Mouse (Mus musculus): ENCODE measurements around the gene Atxn7l3b. TPM values are rescaled to one million over a fixed set of nuclear protein-coding genes. Genes with fewer than 3 reads are reported as not detected.

Atxn7l3b gene
- polyA plus RNA-seq, 1 experiment from 2014 or later, result 109 TPM

- Histone ChIP-seq H3K4me3 (ENCODE audit: low read depth, low read length) (peak overlapping the region; percentile 80), H3K27me3 (replicated peaks; ENCODE audit: control insufficient read depth, insufficient read depth, low read length) (no peaks in the 10 kb centered on the region), H3K9me3 (ENCODE audit: control insufficient read depth, low read length) (no peaks in the 10 kb centered on the region), H3K36me3 (ENCODE audit: control insufficient read depth, insufficient read depth, low read length) (peaks cover 21% of the 10 kb centered on the region), H3K4me1 (replicated peaks; ENCODE audit: control insufficient read depth, insufficient read depth, low read length) (peaks cover 18% of the 10 kb centered on the region), H3K9ac (ENCODE audit: low read depth, low read length) (peak overlapping the region; percentile 92), H3K4me2 (peak overlapping the region; percentile 83), H3K27ac (ENCODE audit: low read depth, low read length) (peak overlapping the region; percentile 91)
- WGBS, result 48% methylated on average over 9 of the region's 9 CpGs
- ATAC-seq (replicated peaks; ENCODE audit: low FRiP score) (0 out of 2 replicates have a peak, but pooled peaks have one; percentile 2), DNase-seq (ENCODE audit: low spot score) (no peak)
Observed at GRCm38 (mm10) chr10:112929222-112929615, 418 bp upstream of the Atxn7l3b start.

DNA sequence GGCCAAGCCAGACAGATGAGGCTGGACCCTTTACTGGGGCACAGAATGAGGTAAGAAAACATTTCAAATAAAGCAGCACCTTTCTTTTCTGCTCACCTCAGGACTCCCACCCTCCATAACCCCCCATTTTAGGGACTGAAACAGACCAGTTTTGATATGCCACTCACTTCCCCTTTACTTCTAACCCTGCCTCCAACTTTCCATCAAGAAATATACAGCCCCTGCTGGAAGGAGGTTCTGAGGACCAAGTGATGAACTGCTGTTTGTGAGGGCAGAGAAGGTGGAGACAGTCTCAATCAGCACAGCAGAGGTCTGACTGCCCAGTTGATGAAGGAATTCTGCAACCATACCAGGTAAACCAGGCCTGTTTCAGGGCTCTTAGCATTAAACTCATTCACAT is 1.8 kb downstream of the Atxn7l3b start:
- no peak overlapping the region for H3K9ac ChIP-seq (ENCODE audit: low read depth, low read length)
- H3K36me3 ChIP-seq (ENCODE audit: control insufficient read depth, insufficient read depth, low read length), result peaks cover 21% of the 10 kb centered on the region
- H3K27ac ChIP-seq (ENCODE audit: low read depth, low read length), result no peak overlapping the region
- peak overlapping the region; percentile 10; the same call in 1 of the 2 replicates for H3K4me3 ChIP-seq (ENCODE audit: low read depth, low read length)
- peak overlapping the region; percentile 83 for H3K4me2 ChIP-seq
- no peaks in the 10 kb centered on the region for H3K9me3 ChIP-seq (ENCODE audit: control insufficient read depth, low read length)
- no peaks in the 10 kb centered on the region for H3K27me3 ChIP-seq (replicated peaks; ENCODE audit: control insufficient read depth, insufficient read depth, low read length)
- ATAC-seq (replicated peaks; ENCODE audit: low FRiP score) (no peak), DNase-seq (ENCODE audit: low spot score) (no peak)
- peaks cover 18% of the 10 kb centered on the region for H3K4me1 ChIP-seq (replicated peaks; ENCODE audit: control insufficient read depth, insufficient read depth, low read length)

GRCm38 (mm10) chr10:112926271-112926670 is 2.5 kb downstream of the Atxn7l3b start:
- no peak overlapping the region for H3K27ac ChIP-seq (ENCODE audit: low read depth, low read length)
- H3K9ac ChIP-seq (ENCODE audit: low read depth, low read length), result no peak overlapping the region
- H3K4me1 ChIP-seq (replicated peaks; ENCODE audit: control insufficient read depth, insufficient read depth, low read length), result peaks cover 18% of the 10 kb centered on the region
- no peaks in the 10 kb centered on the region for H3K9me3 ChIP-seq (ENCODE audit: control insufficient read depth, low read length)
- WGBS, result 91% methylated on average over 2 of the region's 2 CpGs
- peak overlapping the region; percentile 27; the same call in 1 of the 2 replicates for H3K4me2 ChIP-seq
- no peaks in the 10 kb centered on the region for H3K27me3 ChIP-seq (replicated peaks; ENCODE audit: control insufficient read depth, insufficient read depth, low read length)
- ATAC-seq (replicated peaks; ENCODE audit: low FRiP score) (no peak), DNase-seq (ENCODE audit: low spot score) (no peak)
- H3K36me3 ChIP-seq (ENCODE audit: control insufficient read depth, insufficient read depth, low read length), result peaks cover 21% of the 10 kb centered on the region
- no peak overlapping the region for H3K4me3 ChIP-seq (ENCODE audit: low read depth, low read length)

DNA sequence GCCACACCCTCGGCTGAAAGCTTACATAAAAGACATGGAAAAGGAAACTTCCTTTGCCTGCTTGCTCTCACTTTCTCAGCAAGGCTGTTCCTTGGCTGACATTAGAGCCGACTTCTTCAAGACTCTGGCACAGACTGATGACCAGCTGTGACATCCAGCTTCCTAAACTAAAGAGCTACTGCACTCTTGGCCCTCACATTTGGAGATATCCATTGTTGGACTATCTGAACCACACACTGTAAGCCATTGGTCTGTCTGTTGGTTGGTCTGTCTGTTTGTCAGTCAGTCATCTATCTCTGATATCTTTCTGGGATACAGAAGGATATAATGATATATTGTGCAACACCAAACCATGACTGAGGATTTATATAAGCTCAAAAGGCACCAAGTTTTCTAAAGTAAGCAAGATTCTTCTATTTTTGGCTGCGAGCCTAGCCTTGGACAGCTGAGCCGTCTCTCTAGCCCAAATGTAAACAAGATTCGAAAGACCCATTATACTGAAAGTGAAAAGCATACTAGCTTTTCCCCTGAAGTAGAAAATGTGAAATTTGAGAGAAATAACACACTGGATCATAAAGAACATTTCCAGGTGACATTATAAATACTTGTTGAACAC is 12.1 kb downstream of the Atxn7l3b start:
- Histone ChIP-seq H3K9me3 (ENCODE audit: control insufficient read depth, low read length) (no peaks in the 10 kb centered on the region), H3K9ac (ENCODE audit: low read depth, low read length) (no peak overlapping the region), H3K4me1 (replicated peaks; ENCODE audit: control insufficient read depth, insufficient read depth, low read length) (no peaks in the 10 kb centered on the region), H3K36me3 (ENCODE audit: control insufficient read depth, insufficient read depth, low read length) (no peaks in the 10 kb centered on the region), H3K27ac (ENCODE audit: low read depth, low read length) (no peak overlapping the region), H3K4me2 (no peak overlapping the region), H3K27me3 (replicated peaks; ENCODE audit: control insufficient read depth, insufficient read depth, low read length) (no peaks in the 10 kb centered on the region), H3K4me3 (ENCODE audit: low read depth, low read length) (no peak overlapping the region)
- ATAC-seq (replicated peaks; ENCODE audit: low FRiP score) (no peak), DNase-seq (ENCODE audit: low spot score) (no peak)
- WGBS, result 67% methylated on average over 5 of the region's 5 CpGs

- Histone ChIP-seq H3K9ac (ENCODE audit: low read depth, low read length) (no peak overlapping the region), H3K4me2 (no peak overlapping the region), H3K36me3 (ENCODE audit: control insufficient read depth, insufficient read depth, low read length) (no peaks in the 10 kb centered on the region), H3K4me1 (replicated peaks; ENCODE audit: control insufficient read depth, insufficient read depth, low read length) (no peaks in the 10 kb centered on the region), H3K27me3 (replicated peaks; ENCODE audit: control insufficient read depth, insufficient read depth, low read length) (no peaks in the 10 kb centered on the region), H3K9me3 (ENCODE audit: control insufficient read depth, low read length) (no peaks in the 10 kb centered on the region), H3K4me3 (ENCODE audit: low read depth, low read length) (no peak overlapping the region), H3K27ac (ENCODE audit: low read depth, low read length) (no peak overlapping the region)
- no peak for ATAC-seq (replicated peaks; ENCODE audit: low FRiP score)
- WGBS, result 89% methylated on average over 7 of the region's 7 CpGs
- no peak for DNase-seq (ENCODE audit: low spot score)
Observed at GRCm38 (mm10) chr10:112900243-112900642, 28.6 kb downstream of the Atxn7l3b start.

DNA sequence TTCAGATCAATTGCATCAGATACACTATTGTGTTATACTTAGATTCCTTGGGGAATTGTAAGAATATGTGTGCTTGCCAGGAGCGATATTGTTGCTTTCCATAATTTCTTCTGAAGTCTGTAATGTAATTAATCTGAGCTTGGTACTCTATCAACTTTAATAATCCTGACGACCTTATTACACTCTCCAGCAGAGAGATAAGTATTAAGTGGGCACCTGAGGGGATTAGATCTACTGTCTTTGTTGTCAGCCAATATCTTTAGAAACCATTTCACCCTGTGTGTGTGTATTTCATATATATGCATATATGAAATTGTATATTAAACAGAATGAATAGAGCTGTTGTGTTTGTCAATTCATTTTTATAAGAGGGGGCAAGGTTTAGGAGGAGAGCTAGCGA is 29.0 kb downstream of the Atxn7l3b start:
- WGBS, result 81% methylated on average over 3 of the region's 3 CpGs
- Histone ChIP-seq H3K9me3 (ENCODE audit: control insufficient read depth, low read length) (no peaks in the 10 kb centered on the region), H3K27ac (ENCODE audit: low read depth, low read length) (no peak overlapping the region), H3K4me1 (replicated peaks; ENCODE audit: control insufficient read depth, insufficient read depth, low read length) (no peaks in the 10 kb centered on the region), H3K4me2 (no peak overlapping the region), H3K36me3 (ENCODE audit: control insufficient read depth, insufficient read depth, low read length) (no peaks in the 10 kb centered on the region), H3K4me3 (ENCODE audit: low read depth, low read length) (no peak overlapping the region), H3K27me3 (replicated peaks; ENCODE audit: control insufficient read depth, insufficient read depth, low read length) (no peaks in the 10 kb centered on the region), H3K9ac (ENCODE audit: low read depth, low read length) (no peak overlapping the region)
- ATAC-seq (replicated peaks; ENCODE audit: low FRiP score), result no peak
- no peak for DNase-seq (ENCODE audit: low spot score)

DNA sequence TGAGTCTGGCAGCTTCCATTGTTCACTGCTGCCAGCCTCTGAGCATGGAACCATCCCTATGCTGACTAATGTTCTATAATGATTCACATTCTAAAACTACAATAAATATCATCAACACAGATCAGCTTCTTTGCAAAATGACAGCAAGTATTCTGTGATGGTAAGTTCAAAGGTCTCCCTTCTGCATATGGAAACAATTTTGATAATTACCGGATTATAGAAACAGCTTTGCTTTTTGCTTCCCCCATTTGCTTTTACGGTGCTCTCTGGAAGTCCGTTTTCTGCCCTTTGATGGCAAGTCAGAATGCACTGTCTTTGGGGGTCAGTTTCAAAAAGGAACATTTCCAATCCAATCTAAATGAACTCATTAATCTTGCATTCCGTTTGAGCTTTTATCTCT is 32.2 kb downstream of the Atxn7l3b start:
- no peaks in the 10 kb centered on the region for H3K4me1 ChIP-seq (replicated peaks; ENCODE audit: control insufficient read depth, insufficient read depth, low read length)
- 70% methylated on average over 4 of the region's 4 CpGs for WGBS
- DNase-seq (ENCODE audit: low spot score) (no peak), ATAC-seq (replicated peaks; ENCODE audit: low FRiP score) (no peak)
- H3K27ac ChIP-seq (ENCODE audit: low read depth, low read length), result no peak overlapping the region
- H3K4me2 ChIP-seq, result no peak overlapping the region
- H3K4me3 ChIP-seq (ENCODE audit: low read depth, low read length), result no peak overlapping the region
- H3K9me3 ChIP-seq (ENCODE audit: control insufficient read depth, low read length), result no peaks in the 10 kb centered on the region
- no peak overlapping the region for H3K9ac ChIP-seq (ENCODE audit: low read depth, low read length)
- no peaks in the 10 kb centered on the region for H3K36me3 ChIP-seq (ENCODE audit: control insufficient read depth, insufficient read depth, low read length)
- H3K27me3 ChIP-seq (replicated peaks; ENCODE audit: control insufficient read depth, insufficient read depth, low read length), result no peaks in the 10 kb centered on the region

DNA sequence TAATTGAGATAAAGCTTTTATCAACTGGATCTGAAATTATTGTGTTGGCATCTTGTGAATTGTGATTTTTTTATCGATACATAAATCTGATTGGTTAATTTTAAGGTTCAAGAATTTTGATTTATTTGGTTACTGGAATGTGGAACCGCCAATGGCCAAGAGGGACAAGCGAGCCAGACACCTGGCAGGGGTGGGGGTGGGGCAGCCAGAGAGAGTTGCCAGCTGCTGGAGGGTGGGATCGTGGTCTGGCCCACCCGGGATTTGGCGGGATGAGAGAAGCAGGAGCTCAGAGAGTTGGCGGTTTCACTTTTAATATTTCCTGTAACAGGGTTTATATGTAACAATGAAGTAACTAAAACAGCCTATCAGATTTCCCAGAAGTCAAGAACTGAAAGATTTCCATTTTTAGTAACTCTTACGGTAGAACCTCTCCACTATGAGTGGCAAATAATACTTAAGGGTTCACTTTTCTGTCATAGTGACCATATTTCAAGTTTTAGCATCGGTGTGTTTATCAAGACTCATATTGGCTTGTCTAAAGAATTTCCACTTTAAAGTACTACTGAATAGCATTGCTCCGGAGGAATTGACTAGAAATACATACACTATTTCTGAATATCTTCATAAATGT is 35.1 kb downstream of the Atxn7l3b start:
- Histone ChIP-seq H3K4me2 (no peak overlapping the region), H3K36me3 (ENCODE audit: control insufficient read depth, insufficient read depth, low read length) (no peaks in the 10 kb centered on the region), H3K4me3 (ENCODE audit: low read depth, low read length) (no peak overlapping the region), H3K27ac (ENCODE audit: low read depth, low read length) (no peak overlapping the region), H3K9me3 (ENCODE audit: control insufficient read depth, low read length) (no peaks in the 10 kb centered on the region), H3K27me3 (replicated peaks; ENCODE audit: control insufficient read depth, insufficient read depth, low read length) (no peaks in the 10 kb centered on the region), H3K9ac (ENCODE audit: low read depth, low read length) (no peak overlapping the region), H3K4me1 (replicated peaks; ENCODE audit: control insufficient read depth, insufficient read depth, low read length) (no peaks in the 10 kb centered on the region)
- DNase-seq (ENCODE audit: low spot score) (no peak), ATAC-seq (replicated peaks; ENCODE audit: low FRiP score) (no peak)
- WGBS, result 82% methylated on average over 10 of the region's 10 CpGs

DNA sequence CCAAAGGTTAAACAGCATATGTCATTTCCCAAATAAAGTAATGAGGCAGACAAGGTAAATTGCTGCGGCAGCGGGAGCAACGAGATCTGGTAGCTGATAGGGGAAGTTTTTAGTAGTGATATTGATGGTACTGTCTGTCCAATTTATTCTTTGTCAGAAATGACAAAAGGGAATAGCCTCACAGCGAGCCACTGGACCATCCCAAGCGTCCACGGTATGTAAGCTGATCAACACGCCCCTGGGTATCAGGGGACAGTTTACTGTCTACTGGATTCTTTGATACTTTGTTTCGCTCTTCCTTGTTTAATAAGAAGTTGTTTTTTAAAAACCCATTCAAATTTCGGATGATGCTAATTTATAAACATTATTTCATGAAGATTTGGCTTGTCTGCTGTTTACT is 44.7 kb downstream of the Atxn7l3b start:
- H3K27ac ChIP-seq (ENCODE audit: low read depth, low read length), result no peak overlapping the region
- DNase-seq (ENCODE audit: low spot score), result no peak
- no peak overlapping the region for H3K4me3 ChIP-seq (ENCODE audit: low read depth, low read length)
- no peak overlapping the region for H3K4me2 ChIP-seq
- ATAC-seq (replicated peaks; ENCODE audit: low FRiP score), result no peak
- no peak overlapping the region for H3K9ac ChIP-seq (ENCODE audit: low read depth, low read length)
- no peaks in the 10 kb centered on the region for H3K9me3 ChIP-seq (ENCODE audit: control insufficient read depth, low read length)
- H3K36me3 ChIP-seq (ENCODE audit: control insufficient read depth, insufficient read depth, low read length), result no peaks in the 10 kb centered on the region
- no peaks in the 10 kb centered on the region for H3K4me1 ChIP-seq (replicated peaks; ENCODE audit: control insufficient read depth, insufficient read depth, low read length)
- 76% methylated on average over 9 of the region's 9 CpGs for WGBS
- H3K27me3 ChIP-seq (replicated peaks; ENCODE audit: control insufficient read depth, insufficient read depth, low read length), result no peaks in the 10 kb centered on the region
